Mouse (Mus musculus): ENCODE data around the gene Tsks.

The Tsks gene

GRCm38 (mm10) chr7:44978300-44978699 is 35.3 kb downstream of the Tsks start:
- WGBS: 91% methylated on average over 3 of the region's 3 CpGs

- 95% methylated on average over 8 of the region's 8 CpGs for WGBS
Observed at GRCm38 (mm10) chr7:44981539-44981938, 38.5 kb downstream of the Tsks start.

GRCm38 (mm10) chr7:44983085-44983484 is 40.1 kb downstream of the Tsks start:
- 26% methylated on average over 6 of the region's 6 CpGs for WGBS

GRCm38 (mm10) chr7:44983944-44984832 is 41.2 kb downstream of the Tsks start:
- 65% methylated on average over 7 of the region's 7 CpGs for WGBS

GRCm38 (mm10) chr7:44984833-44985164 is 41.8 kb downstream of the Tsks start:
- WGBS: 31% methylated on average over 3 of the region's 3 CpGs

GRCm38 (mm10) chr7:44985595-44986191 is 42.7 kb downstream of the Tsks start:
- under 1% methylated on average over 44 of the region's 45 CpGs for WGBS

GRCm38 (mm10) chr7:44986192-44986878 is 43.3 kb downstream of the Tsks start, which contains the start of gene Prmt1:
Gene Prmt1, minus strand, starts transcription at chr7:44986568.
- 2% methylated on average over 42 of the region's 42 CpGs for WGBS

- WGBS: under 1% methylated on average over 29 of the region's 29 CpGs
Observed at GRCm38 (mm10) chr7:44986879-44987718, 44.1 kb downstream of the Tsks start.

GRCm38 (mm10) chr7:44996672-44997071 is 53.7 kb downstream of the Tsks start:
- 16% methylated on average over 10 of the region's 10 CpGs for WGBS

- under 1% methylated on average over 43 of the region's 43 CpGs for WGBS
Observed at GRCm38 (mm10) chr7:44997231-44997939, 54.4 kb downstream of the Tsks start, which contains the start of gene Irf3. Gene Irf3, plus strand, starts transcription at chr7:44997648.

GRCm38 (mm10) chr7:44997940-44998428 is 55.0 kb downstream of the Tsks start:
- WGBS: 3% methylated on average over 15 of the region's 15 CpGs

GRCm38 (mm10) chr7:44998501-44998955 is 55.5 kb downstream of the Tsks start, which contains the start of gene Bcl2l12:
Gene Bcl2l12, minus strand, starts transcription at chr7:44998712.
- WGBS: 2% methylated on average over 18 of the region's 18 CpGs

GRCm38 (mm10) chr7:44999753-45000152 is 56.7 kb downstream of the Tsks start:
- WGBS: 52% methylated on average over 11 of the region's 11 CpGs

GRCm38 (mm10) chr7:45000539-45001114 is 57.6 kb downstream of the Tsks start:
- 64% methylated on average over 21 of the region's 21 CpGs for WGBS

GRCm38 (mm10) chr7:45002440-45002839 is 59.4 kb downstream of the Tsks start:
- WGBS: 57% methylated on average over 7 of the region's 7 CpGs

- WGBS: 63% methylated on average over 3 of the region's 3 CpGs
Observed at GRCm38 (mm10) chr7:45004546-45004945, 61.5 kb downstream of the Tsks start.

GRCm38 (mm10) chr7:45005321-45005992 is 62.5 kb downstream of the Tsks start:
- 88% methylated on average over 6 of the region's 6 CpGs for WGBS

- 93% methylated on average over 12 of the region's 12 CpGs for WGBS
Observed at GRCm38 (mm10) chr7:45006503-45006902, 63.5 kb downstream of the Tsks start.

- 94% methylated on average over 29 of the region's 29 CpGs for WGBS
Observed at GRCm38 (mm10) chr7:45007141-45007540, 64.1 kb downstream of the Tsks start.
